Mouse (Mus musculus) limb, embryonic 10.5 days (tissue): ENCODE data around the gene Parm1. TPM values are rescaled to one million over a fixed set of nuclear protein-coding genes. Genes with fewer than 3 reads are reported as not detected.

Source experiments
- DNase-seq: peaks from one replicate; pipeline ENCODE4 v3.0.0-alpha.2; 2017; ENCODE audit warnings: low spot score
- H3K27ac ChIP-seq: fragments of 300-500 bp; sonication (generic); 2 replicates; pipeline ENCODE4 v1.5.1; 2016; ENCODE audit warnings: mild to moderate bottlenecking
- H3K27me3 ChIP-seq: fragments of 300-500 bp; sonication (generic); 2 replicates; pipeline ENCODE4 v1.6.1; 2016; ENCODE audit warnings: low read depth, mild to moderate bottlenecking; ENCODE audit not compliant: poor library complexity, severe bottlenecking
- H3K36me3 ChIP-seq: fragments of 300-500 bp; sonication (generic); 2 replicates; pipeline ENCODE4 v1.6.1; 2016; ENCODE audit warnings: mild to moderate bottlenecking, moderate library complexity
- H3K4me1 ChIP-seq: fragments of 300-500 bp; sonication (generic); 2 replicates; pipeline ENCODE4 v1.6.1; 2016
- H3K4me3 ChIP-seq: fragments of 300-500 bp; sonication (generic); 2 replicates; pipeline ENCODE4 v1.5.1; 2016; ENCODE audit warnings: mild to moderate bottlenecking, moderate library complexity
- H3K9me3 ChIP-seq: fragments of 300-500 bp; sonication (generic); replicated peaks from 2 replicates; pipeline ENCODE4 v1.6.1; 2016; ENCODE audit warnings: mild to moderate bottlenecking
- WGBS: fragments of 180-500 bp; shearing (Covaris S2); methylation state at CpG from one replicate; pipeline ENCODE4 v1.1.7; 2016; 5-methylcytosine and 5-hydroxymethylcytosine counted together
- polyA plus RNA-seq: library from polyadenylated mRNA; unstranded; fragments of >200 nt; fragmentation: Nextera tagmentation; extraction: Ambion mirVana; gene quantifications from 2 replicates; pipeline ENCODE4 v1.2.1, GENCODE M21; 2016

The Parm1 gene
- polyA plus RNA-seq, 1 experiment from 2014 or later, result 4.8 TPM

DNA sequence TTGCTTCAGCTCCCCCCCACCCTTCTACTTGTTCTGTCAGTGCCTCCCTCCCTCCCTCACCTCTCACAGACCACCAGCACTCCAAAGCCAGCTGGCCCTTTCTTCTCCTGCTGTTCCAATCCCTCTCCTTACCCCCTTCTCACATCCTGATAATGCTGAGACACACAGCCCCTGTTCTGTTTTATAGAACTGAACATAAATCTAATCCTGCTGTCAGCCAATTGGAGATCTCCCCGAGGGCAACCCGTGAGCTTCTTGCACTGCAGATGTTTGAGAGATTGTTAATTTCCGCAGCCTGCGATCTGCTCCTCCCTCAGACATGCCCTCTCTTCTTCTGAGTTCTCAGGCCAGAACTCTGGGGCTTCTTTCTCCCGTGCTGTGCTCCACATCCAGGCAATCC, 79.8 kb downstream of the Parm1 start:
- no peak for DNase-seq
- WGBS, result 31% methylated on average over 5 of the region's 5 CpGs

DNA sequence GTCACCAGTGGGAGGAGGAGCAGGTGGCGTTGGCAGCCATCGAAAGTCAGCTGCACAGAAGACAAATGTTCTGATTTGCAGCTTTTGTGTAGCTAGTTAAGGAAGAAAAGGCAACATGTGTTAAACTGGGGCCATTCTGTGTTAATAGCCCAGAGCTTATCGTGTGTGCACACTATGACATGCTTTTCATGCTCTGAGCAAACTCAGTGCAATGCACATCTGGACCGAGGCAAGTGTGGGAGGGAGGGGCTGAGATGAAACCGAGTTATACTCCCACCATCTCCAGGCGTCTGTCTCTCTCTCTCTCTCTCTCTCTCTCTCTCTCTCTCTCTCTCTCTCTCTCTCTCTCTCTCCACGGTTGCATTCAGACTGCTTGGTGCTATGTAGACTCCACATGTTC, 82.4 kb downstream of the Parm1 start:
- DNase-seq, result no peak
- no peaks in the 10 kb centered on the region for H3K9me3 ChIP-seq
- peaks cover 20% of the 10 kb centered on the region for H3K4me1 ChIP-seq
- WGBS, result 68% methylated on average over 7 of the region's 7 CpGs
- no peaks in the 10 kb centered on the region for H3K36me3 ChIP-seq
- H3K4me3 ChIP-seq, result no peak overlapping the region
- no peaks in the 10 kb centered on the region for H3K27me3 ChIP-seq
- no peak overlapping the region for H3K27ac ChIP-seq

More for the DNA sequence above, 79.8 kb downstream of the Parm1 start:
- no peaks in the 10 kb centered on the region for H3K9me3 ChIP-seq
- no peaks in the 10 kb centered on the region for H3K27me3 ChIP-seq
- H3K4me1 ChIP-seq, result peaks cover 8% of the 10 kb centered on the region; the same call in 1 of the 2 replicates
- H3K36me3 ChIP-seq, result no peaks in the 10 kb centered on the region
- no peak overlapping the region for H3K27ac ChIP-seq
- no peak overlapping the region for H3K4me3 ChIP-seq

DNA sequence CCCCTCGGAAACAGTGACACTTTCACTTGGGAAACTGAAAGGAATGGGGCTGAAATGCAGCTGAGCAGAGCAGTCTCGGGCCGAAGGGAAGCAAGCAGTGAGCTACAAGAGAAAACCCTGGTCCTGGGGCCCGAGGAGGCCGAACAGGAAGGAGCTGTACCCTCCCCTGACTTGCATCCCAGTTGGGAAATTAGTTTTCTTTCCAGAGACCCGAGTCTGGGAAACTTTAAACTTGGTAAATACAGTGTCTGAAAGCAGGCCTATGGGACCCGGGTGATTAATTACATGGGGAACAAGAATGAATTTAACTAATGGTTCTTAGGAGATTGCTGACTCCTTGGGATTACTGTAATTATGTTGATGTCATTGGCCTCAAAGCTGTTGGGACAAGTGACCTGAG, 85.9 kb downstream of the Parm1 start:
- no peaks in the 10 kb centered on the region for H3K9me3 ChIP-seq
- peaks cover 12% of the 10 kb centered on the region for H3K4me1 ChIP-seq
- H3K36me3 ChIP-seq, result no peaks in the 10 kb centered on the region
- no peak overlapping the region for H3K4me3 ChIP-seq
- WGBS, result 63% methylated on average over 7 of the region's 7 CpGs
- DNase-seq, result no peak
- no peak overlapping the region for H3K27ac ChIP-seq
- no peaks in the 10 kb centered on the region for H3K27me3 ChIP-seq

DNA sequence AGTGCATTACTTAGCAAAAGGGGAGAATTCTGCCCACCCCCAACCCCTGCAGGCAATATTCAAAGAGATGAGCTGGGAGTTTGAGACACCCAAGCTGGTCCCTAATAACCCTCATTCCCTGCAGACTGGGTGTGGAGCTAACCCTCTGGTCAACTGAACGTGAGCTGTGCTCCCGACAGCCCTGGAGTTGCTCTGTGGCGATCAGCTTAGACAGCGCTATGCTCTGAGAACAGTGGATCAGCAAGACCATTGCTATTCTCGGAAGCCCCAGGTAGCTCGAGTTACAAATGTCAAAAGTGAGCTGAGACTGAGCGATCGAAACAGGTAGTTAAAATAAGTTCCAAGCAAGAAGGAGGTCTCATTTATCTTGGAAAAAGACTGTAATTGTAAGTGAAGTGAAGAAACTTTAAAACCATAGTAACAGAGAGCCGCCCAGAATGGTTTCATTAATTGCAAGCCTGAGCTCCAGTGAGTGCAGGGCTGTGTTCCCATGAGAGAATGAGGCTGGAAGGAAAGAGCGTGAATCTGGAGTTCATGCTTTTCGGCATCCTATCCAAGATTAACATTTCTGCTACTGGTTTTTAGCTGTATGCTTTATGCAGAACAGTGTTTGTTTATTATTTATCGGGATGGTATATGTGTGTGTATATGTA, 86.5 kb downstream of the Parm1 start:
- Histone ChIP-seq H3K4me1 (peaks cover 12% of the 10 kb centered on the region), H3K9me3 (no peaks in the 10 kb centered on the region), H3K36me3 (no peaks in the 10 kb centered on the region), H3K4me3 (no peak overlapping the region), H3K27ac (no peak overlapping the region), H3K27me3 (no peaks in the 10 kb centered on the region)
- WGBS, result 57% methylated on average over 12 of the region's 12 CpGs
- no peak for DNase-seq

DNA sequence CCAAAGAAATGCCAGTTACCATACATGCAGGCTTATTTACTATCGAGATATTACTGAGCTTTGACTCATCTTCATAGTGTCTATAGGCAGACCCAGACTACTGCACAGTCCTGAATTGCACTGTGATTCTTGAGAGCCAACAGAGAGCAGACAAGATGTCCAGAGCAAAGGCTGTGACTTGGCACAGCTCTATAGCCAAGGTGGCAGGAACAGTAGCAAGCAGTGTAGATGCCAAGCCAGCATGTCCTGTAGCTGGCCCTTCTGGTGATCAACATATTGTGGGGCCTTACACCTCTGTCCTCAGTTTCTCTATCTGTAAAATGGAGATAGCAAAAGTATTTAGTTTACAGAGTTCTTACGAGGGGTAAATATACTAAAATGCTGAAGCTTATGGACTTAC, 89.8 kb downstream of the Parm1 start:
- no peak for DNase-seq
- 91% methylated on average over 2 of the region's 2 CpGs for WGBS

DNA sequence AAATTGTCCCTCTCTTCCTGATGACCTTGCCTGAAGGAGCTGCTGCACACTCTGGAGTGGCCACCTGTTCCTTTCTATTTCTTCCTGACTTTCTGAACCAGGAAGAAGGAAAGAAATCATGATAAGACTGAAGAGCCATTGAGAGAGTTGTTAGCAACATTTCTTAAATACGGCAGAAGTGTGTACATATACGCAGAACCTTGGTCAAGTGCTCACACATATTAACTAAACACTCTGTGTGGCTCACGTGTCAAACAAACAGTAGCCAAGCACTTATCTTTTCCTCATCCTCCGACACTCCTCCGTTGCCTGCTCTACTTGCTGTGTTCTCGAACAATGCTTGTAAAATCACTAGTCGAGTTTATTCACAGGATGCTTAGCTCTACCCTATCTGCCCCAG, 90.4 kb downstream of the Parm1 start:
- Histone ChIP-seq H3K9me3 (no peaks in the 10 kb centered on the region), H3K27ac (no peak overlapping the region), H3K36me3 (no peaks in the 10 kb centered on the region), H3K4me1 (peaks cover 11% of the 10 kb centered on the region), H3K4me3 (no peak overlapping the region), H3K27me3 (no peaks in the 10 kb centered on the region)
- no peak for DNase-seq
- 89% methylated on average over 7 of the region's 7 CpGs for WGBS

More for the DNA sequence above, 89.8 kb downstream of the Parm1 start:
- Histone ChIP-seq H3K4me1 (peaks cover 12% of the 10 kb centered on the region), H3K4me3 (no peak overlapping the region), H3K27me3 (no peaks in the 10 kb centered on the region), H3K9me3 (no peaks in the 10 kb centered on the region), H3K27ac (no peak overlapping the region), H3K36me3 (no peaks in the 10 kb centered on the region)

DNA sequence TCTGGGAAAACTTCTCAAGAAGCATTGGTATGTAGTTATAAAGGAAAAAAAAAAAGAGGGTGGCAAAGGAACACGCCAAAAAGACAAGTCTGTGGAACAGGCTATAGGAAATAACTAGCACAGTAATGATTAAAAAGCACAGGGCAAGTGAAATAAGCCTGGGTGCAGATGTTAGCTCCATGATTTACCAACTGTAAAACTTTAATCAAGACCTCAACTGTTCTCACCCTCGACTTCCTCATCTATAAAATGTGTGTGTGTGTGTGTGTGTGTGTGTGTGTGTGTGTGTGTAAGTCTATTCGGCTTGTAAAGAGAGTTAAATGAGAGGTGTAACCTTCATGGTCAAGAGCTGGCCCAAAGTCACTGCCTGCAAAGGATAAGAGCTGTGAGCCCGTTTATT, 91.6 kb downstream of the Parm1 start:
- Histone ChIP-seq H3K27me3 (no peaks in the 10 kb centered on the region), H3K27ac (no peak overlapping the region), H3K9me3 (no peaks in the 10 kb centered on the region), H3K36me3 (no peaks in the 10 kb centered on the region), H3K4me1 (no peaks in the 10 kb centered on the region), H3K4me3 (no peak overlapping the region)
- no peak for DNase-seq
- 74% methylated on average over 4 of the region's 4 CpGs for WGBS

DNA sequence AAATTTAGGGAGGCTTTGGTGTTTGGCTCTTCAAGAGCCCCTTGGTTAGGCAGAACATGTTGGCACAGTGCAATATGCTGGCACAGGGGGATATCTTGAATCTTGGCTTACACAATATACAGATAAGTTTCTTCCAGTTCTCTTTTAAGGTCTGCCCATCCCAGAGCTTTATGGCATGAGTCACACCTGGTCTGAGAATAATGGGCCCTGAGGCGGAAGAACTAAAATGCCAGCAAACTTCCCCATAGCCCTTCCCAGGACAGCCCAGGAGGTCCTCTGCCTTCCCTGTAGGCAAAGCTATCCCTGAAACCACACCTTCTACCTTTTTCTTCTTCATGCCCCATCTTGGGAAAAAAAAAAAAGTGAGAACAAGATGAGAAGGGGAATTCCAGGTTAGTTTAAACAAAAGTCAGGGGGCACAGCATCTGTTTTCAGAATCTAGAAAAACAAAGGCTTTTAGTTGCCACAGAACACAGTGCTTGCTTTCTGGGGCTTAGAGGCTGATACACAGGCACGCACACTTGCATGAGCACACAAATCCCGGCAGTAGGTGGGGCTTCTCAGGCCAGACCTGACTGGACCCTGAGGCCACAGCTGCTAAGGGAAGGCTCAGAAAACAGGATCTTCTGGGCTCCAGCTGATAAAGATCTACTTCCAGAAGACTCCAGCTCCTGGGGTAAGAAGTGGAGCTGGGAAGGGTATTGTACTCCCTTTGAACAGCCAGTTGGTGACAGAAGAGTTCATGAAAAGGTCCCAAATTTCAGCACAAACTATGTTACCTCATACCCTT, 92.3 kb downstream of the Parm1 start:
- Histone ChIP-seq H3K4me1 (no peaks in the 10 kb centered on the region), H3K4me3 (no peak overlapping the region), H3K9me3 (no peaks in the 10 kb centered on the region), H3K27me3 (no peaks in the 10 kb centered on the region), H3K36me3 (no peaks in the 10 kb centered on the region), H3K27ac (no peak overlapping the region)
- 68% methylated on average over 3 of the region's 3 CpGs for WGBS
- DNase-seq, result no peak

DNA sequence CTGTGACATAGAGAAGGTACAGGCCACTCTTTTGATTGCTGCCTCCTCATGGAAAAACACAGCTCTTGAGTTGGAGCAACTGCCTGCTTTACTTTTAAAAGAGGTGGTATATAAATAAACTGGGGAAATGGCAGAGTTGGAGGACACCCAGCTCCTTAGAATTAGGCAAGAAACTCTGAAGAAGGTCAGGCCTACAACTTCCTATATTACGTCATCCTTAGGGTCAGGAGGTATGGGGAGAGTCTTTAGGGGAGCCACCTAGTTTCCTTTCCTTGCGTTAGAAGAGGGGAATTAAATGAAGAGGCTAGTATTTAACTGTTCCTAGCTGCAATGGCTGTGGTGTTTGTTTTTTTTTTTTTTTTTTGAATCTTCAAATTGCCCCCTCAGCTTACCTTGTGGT, 93.1 kb downstream of the Parm1 start:
- H3K4me3 ChIP-seq, result no peak overlapping the region
- H3K27ac ChIP-seq, result no peak overlapping the region
- H3K36me3 ChIP-seq, result no peaks in the 10 kb centered on the region
- H3K27me3 ChIP-seq, result no peaks in the 10 kb centered on the region
- H3K9me3 ChIP-seq, result no peaks in the 10 kb centered on the region
- DNase-seq, result no peak
- no peaks in the 10 kb centered on the region for H3K4me1 ChIP-seq
- 85% methylated on average over 2 of the region's 2 CpGs for WGBS

DNA sequence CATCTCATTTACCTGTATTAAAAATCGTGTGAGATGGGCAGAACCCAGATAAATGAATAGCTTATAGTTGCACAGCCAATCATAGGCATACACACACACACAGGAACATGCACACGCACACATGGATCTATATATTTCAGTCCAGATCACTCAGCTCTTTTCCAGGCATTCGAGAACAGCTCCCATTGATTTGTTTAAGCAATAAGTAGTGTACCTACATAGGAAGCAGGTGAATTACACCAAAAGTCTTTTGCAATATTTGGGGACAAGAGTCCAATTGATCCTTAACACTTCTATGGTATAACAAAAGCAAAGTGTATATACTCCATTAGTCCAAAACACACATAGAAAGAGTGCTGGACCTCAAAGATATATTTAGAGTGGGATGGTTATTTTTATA, 94.2 kb downstream of the Parm1 start:
- DNase-seq, result no peak
- H3K36me3 ChIP-seq, result no peaks in the 10 kb centered on the region
- H3K27ac ChIP-seq, result no peak overlapping the region
- no peaks in the 10 kb centered on the region for H3K4me1 ChIP-seq
- H3K4me3 ChIP-seq, result no peak overlapping the region
- H3K9me3 ChIP-seq, result no peaks in the 10 kb centered on the region
- H3K27me3 ChIP-seq, result no peaks in the 10 kb centered on the region
- WGBS, result 90% methylated on average over 3 of the region's 3 CpGs

DNA sequence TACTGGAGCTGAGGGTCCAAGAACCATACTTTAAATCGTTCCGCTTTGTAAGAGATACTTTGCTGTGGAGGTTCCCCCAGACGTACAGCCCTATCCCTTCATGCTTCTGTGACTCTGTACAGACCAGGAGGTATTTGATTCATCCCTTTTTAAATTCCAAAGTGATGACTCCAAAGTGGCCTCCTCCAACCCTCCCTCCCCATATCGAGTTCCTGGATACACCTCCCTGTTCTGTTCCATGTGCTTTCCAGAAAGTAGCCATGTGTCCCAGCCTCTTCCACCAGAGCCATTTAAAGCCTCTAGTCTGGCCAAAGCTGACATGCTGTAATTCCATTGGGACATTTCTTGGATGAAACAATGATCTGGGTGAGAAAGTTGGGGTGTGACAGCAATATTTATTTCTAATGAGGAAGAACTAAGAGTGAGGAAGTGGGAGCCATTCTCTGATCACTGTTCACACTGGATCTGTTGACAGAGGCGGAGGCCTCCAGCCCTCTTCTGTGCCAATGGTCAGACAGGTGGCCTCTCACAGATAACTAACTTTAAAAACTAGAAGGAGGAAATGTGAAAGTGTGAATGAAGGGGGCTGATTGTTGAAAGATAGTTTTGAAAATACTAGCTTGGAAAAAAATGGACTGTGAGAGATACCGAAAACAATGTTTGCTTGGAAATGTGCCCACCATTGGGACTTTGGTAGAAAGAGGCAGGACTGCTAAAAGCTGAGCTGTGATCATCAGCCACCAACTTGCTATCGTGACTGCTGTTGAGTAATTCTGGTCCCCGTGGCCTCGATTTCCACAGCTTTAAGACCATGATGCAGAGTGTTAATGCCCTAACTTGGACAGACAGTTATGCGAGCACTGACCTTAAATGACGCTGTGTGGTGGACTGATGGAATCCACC, 100.2 kb downstream of the Parm1 start:
- Histone ChIP-seq H3K4me3 (no peak overlapping the region), H3K27me3 (no peaks in the 10 kb centered on the region), H3K9me3 (no peaks in the 10 kb centered on the region), H3K4me1 (no peaks in the 10 kb centered on the region), H3K27ac (no peak overlapping the region), H3K36me3 (no peaks in the 10 kb centered on the region)
- DNase-seq, result no peak
- WGBS, result 88% methylated on average over 11 of the region's 11 CpGs

DNA sequence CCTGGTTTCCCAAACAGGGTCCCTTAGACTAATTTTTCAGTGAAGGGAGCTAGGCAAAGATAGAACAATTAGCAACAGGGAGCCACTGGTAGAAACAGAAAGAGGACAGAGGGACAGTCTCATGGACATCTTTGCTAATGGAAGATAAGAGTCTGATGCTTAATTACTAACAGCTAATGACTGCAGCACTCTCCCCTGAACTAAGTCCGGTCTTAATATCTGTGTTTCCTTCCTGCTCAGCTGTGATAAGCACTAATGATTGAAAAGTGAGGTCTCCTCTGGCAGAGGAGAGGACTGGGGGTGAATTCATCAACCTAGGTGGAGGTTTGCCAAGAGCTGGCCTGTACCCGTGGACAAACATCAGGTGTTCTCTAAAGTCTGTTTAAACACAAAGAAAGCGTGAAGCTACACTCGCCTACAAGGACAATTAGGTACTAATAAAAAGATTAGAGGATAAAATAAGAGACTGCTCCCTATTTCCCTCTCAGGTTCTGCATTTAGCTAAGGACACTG, 101.3 kb downstream of the Parm1 start:
- Histone ChIP-seq H3K9me3 (no peaks in the 10 kb centered on the region), H3K36me3 (no peaks in the 10 kb centered on the region), H3K27me3 (no peaks in the 10 kb centered on the region), H3K27ac (no peak overlapping the region), H3K4me1 (no peaks in the 10 kb centered on the region), H3K4me3 (no peak overlapping the region)
- WGBS, result 86% methylated on average over 4 of the region's 4 CpGs
- DNase-seq, result no peak

DNA sequence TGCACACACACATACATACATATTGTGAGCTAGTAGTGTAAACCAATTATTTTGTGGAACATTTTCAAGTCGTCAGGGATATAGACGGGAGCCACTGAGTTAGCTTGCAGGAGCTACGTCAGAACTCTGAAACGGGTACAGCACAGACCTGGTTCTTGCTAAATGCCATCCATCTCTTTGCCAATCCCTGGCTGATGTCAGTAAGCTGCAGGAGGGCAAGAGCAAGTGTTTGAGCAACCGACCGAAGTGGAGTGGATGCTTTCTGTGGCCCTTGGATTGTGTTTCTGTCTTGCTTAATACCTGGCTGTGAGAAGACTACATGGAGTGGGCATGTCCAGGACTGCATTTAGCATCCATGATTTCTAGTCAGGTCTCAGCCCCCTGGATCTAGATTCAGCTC, 103.8 kb downstream of the Parm1 start:
- H3K36me3 ChIP-seq, result no peaks in the 10 kb centered on the region
- DNase-seq, result no peak
- no peaks in the 10 kb centered on the region for H3K27me3 ChIP-seq
- no peak overlapping the region for H3K4me3 ChIP-seq
- H3K27ac ChIP-seq, result no peak overlapping the region
- H3K9me3 ChIP-seq, result no peaks in the 10 kb centered on the region
- 94% methylated on average over 6 of the region's 6 CpGs for WGBS
- H3K4me1 ChIP-seq, result no peaks in the 10 kb centered on the region
